Mouse (Mus musculus) embryonic facial prominence, embryonic 13.5 days (tissue): ENCODE data around the gene Cd37. TPM values are rescaled to one million over a fixed set of nuclear protein-coding genes. Genes with fewer than 3 reads are reported as not detected.

ENCODE experiments used
- ATAC-seq: fragments of 200-750 bp; cut with Nextera tagmentation; 2 replicates; pipeline ENCODE4 v1.8.0; 2017; ENCODE audit warnings: low read depth; ENCODE audit not compliant: insufficient number of reproducible peaks, insufficient read depth, low FRiP score, low TSS enrichment
- H3K27ac ChIP-seq: fragments of 300-500 bp; sonication (generic); 2 replicates; pipeline ENCODE4 v1.5.1; 2015; ENCODE audit warnings: moderate library complexity, mild to moderate bottlenecking, inconsistent platforms
- H3K27me3 ChIP-seq: fragments of 300-500 bp; sonication (generic); 2 replicates; pipeline ENCODE4 v1.6.1; 2015; ENCODE audit warnings: mild to moderate bottlenecking, inconsistent platforms
- H3K36me3 ChIP-seq: fragments of 300-500 bp; sonication (generic); 2 replicates; pipeline ENCODE4 v1.6.1; 2015; ENCODE audit warnings: mild to moderate bottlenecking, inconsistent platforms
- H3K4me1 ChIP-seq: fragments of 300-500 bp; sonication (generic); 2 replicates; pipeline ENCODE4 v1.6.1; 2015; ENCODE audit warnings: inconsistent platforms
- H3K4me2 ChIP-seq: fragments of 300-500 bp; sonication (generic); 2 replicates; pipeline ENCODE4 v1.6.1; 2015; ENCODE audit warnings: moderate library complexity, mild to moderate bottlenecking, inconsistent platforms
- H3K4me3 ChIP-seq: fragments of 300-500 bp; sonication (generic); 2 replicates; pipeline ENCODE4 v1.5.1; 2015; ENCODE audit warnings: mild to moderate bottlenecking, inconsistent platforms
- H3K9ac ChIP-seq: fragments of 300-500 bp; sonication (generic); 2 replicates; pipeline ENCODE4 v1.6.1; 2015; ENCODE audit warnings: mild to moderate bottlenecking, inconsistent platforms
- H3K9me3 ChIP-seq: fragments of 300-500 bp; sonication (generic); 2 replicates; pipeline ENCODE4 v1.6.1; 2016; ENCODE audit warnings: inconsistent platforms
- WGBS: fragments of 180-500 bp; shearing (Covaris S2); methylation state at CpG from one replicate; pipeline ENCODE4 v1.1.7; 2015; ENCODE audit warnings: mixed read lengths; 5-methylcytosine and 5-hydroxymethylcytosine counted together
- polyA plus RNA-seq: library from polyadenylated mRNA; unstranded; fragments of >200 nt; fragmentation: Nextera tagmentation; extraction: Ambion mirVana; gene quantifications from 2 replicates; pipeline ENCODE4 v1.2.1, GENCODE M21; 2015

Cd37 gene
- polyA plus RNA-seq, 1 experiment from 2014 or later, result 2.8 TPM

GRCm38 (mm10) chr7:45198435-45198834, 40.5 kb downstream of the Cd37 start:
- Histone ChIP-seq H3K4me3 (no peak overlapping the region), H3K9me3 (no peaks in the 10 kb centered on the region), H3K9ac (no peak overlapping the region), H3K4me1 (no peaks in the 10 kb centered on the region), H3K27me3 (peaks cover 14% of the 10 kb centered on the region), H3K27ac (no peak overlapping the region), H3K36me3 (no peaks in the 10 kb centered on the region), H3K4me2 (no peak overlapping the region)
- ATAC-seq, result no peak
- 12% methylated on average over 5 of the region's 5 CpGs for WGBS

- WGBS, result 59% methylated on average over 5 of the region's 5 CpGs
- ATAC-seq, result no peak
- Histone ChIP-seq H3K36me3 (no peaks in the 10 kb centered on the region), H3K4me3 (no peak overlapping the region), H3K4me1 (peaks cover 2% of the 10 kb centered on the region; the same call in 1 of the 2 replicates), H3K9ac (no peak overlapping the region), H3K4me2 (no peak overlapping the region), H3K27ac (no peak overlapping the region), H3K9me3 (no peaks in the 10 kb centered on the region), H3K27me3 (peaks cover 14% of the 10 kb centered on the region)
Observed at GRCm38 (mm10) chr7:45196994-45197393, 41.9 kb downstream of the Cd37 start.

GRCm38 (mm10) chr7:45196176-45196535, 42.8 kb downstream of the Cd37 start:
- Histone ChIP-seq H3K4me1 (peaks cover 9% of the 10 kb centered on the region; the same call in 1 of the 2 replicates), H3K4me2 (no peak overlapping the region), H3K4me3 (no peak overlapping the region), H3K27ac (no peak overlapping the region), H3K9ac (no peak overlapping the region), H3K36me3 (no peaks in the 10 kb centered on the region), H3K9me3 (no peaks in the 10 kb centered on the region), H3K27me3 (peaks cover 22% of the 10 kb centered on the region)
- 86% methylated on average over 4 of the region's 4 CpGs for WGBS
- no peak for ATAC-seq

GRCm38 (mm10) chr7:45195341-45196175, 43.4 kb downstream of the Cd37 start:
- Histone ChIP-seq H3K9me3 (no peaks in the 10 kb centered on the region), H3K27me3 (peaks cover 26% of the 10 kb centered on the region), H3K4me1 (peaks cover 9% of the 10 kb centered on the region; the same call in 1 of the 2 replicates), H3K9ac (no peak overlapping the region), H3K4me2 (no peak overlapping the region), H3K36me3 (no peaks in the 10 kb centered on the region), H3K4me3 (no peak overlapping the region), H3K27ac (no peak overlapping the region)
- no peak for ATAC-seq
- 62% methylated on average over 13 of the region's 13 CpGs for WGBS

- Histone ChIP-seq H3K27ac (no peak overlapping the region), H3K9ac (no peak overlapping the region), H3K4me2 (no peak overlapping the region), H3K9me3 (no peaks in the 10 kb centered on the region), H3K4me3 (no peak overlapping the region), H3K36me3 (no peaks in the 10 kb centered on the region), H3K4me1 (peaks cover 9% of the 10 kb centered on the region; the same call in 1 of the 2 replicates), H3K27me3 (peaks cover 32% of the 10 kb centered on the region)
- ATAC-seq, result no peak
- WGBS, result 69% methylated on average over 17 of the region's 17 CpGs
Observed at GRCm38 (mm10) chr7:45193871-45194785, 44.8 kb downstream of the Cd37 start.

DNA sequence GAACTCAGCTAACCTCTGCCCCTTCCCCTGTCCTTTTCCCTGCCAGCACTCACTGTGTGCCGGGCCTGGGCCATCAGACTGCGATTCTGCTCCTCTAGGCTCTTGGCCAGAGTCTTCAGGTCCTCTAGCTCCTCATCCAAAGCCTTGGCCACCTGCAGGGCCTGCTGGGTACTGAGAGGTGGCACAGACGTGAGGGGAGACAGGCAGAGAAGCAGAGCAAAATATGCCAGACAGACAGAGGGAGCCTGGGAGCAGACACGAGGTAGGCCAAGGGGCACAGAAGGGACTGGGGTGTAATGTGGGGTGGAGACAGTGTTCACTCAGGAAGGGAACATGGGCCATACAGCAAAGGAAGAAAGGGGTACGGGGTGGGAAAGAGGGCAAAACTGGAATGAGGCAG, 45.5 kb downstream of the Cd37 start:
- Histone ChIP-seq H3K36me3 (no peaks in the 10 kb centered on the region), H3K27ac (no peak overlapping the region), H3K4me3 (no peak overlapping the region), H3K27me3 (peaks cover 34% of the 10 kb centered on the region), H3K9me3 (no peaks in the 10 kb centered on the region), H3K4me1 (peaks cover 9% of the 10 kb centered on the region; the same call in 1 of the 2 replicates), H3K9ac (no peak overlapping the region), H3K4me2 (no peak overlapping the region)
- ATAC-seq, result no peak
- WGBS, result 57% methylated on average over 5 of the region's 5 CpGs

DNA sequence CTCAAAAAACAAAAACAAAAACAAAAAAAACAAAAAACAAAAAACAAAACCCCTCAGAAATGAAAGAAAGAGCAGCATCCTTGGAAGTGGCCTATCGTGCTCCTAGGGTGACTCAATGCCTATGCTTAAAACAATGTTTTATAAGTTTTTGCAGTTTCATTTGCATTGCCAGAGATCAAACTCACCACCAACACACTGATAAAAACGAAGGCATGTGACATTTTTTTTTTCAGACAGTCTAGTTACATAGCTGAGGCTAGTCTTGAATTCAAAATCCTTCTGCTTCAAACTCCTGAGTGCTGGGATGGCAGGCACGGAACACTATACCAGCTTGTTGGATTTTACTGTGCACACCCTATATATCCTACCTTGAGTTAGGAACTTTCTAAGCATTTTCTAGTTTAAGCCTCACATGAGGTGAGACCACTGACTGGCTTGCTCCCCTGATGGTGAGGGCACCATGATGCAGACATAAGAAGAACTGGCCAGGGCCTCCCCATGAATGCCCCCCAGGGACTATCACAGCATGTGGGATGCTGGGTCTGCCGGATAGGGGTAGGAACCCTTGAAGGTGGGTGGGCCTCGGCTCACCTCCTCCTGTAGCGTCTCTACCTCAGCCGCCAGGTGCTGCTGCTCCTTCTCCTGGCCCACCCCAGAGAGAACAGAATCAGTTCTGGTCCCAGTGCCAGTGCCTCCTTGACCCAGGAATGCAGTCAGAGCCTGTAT, 46.2 kb downstream of the Cd37 start:
- H3K36me3 ChIP-seq, result no peaks in the 10 kb centered on the region
- H3K9ac ChIP-seq, result no peak overlapping the region
- ATAC-seq, result no peak
- H3K27ac ChIP-seq, result no peak overlapping the region
- no peak overlapping the region for H3K4me3 ChIP-seq
- whole genome bisulfite sequencing, result 78% methylated on average over 7 of the region's 7 CpGs
- H3K27me3 ChIP-seq, result peaks cover 40% of the 10 kb centered on the region
- H3K4me2 ChIP-seq, result no peak overlapping the region
- H3K9me3 ChIP-seq, result no peaks in the 10 kb centered on the region
- H3K4me1 ChIP-seq, result peaks cover 9% of the 10 kb centered on the region; the same call in 1 of the 2 replicates

DNA sequence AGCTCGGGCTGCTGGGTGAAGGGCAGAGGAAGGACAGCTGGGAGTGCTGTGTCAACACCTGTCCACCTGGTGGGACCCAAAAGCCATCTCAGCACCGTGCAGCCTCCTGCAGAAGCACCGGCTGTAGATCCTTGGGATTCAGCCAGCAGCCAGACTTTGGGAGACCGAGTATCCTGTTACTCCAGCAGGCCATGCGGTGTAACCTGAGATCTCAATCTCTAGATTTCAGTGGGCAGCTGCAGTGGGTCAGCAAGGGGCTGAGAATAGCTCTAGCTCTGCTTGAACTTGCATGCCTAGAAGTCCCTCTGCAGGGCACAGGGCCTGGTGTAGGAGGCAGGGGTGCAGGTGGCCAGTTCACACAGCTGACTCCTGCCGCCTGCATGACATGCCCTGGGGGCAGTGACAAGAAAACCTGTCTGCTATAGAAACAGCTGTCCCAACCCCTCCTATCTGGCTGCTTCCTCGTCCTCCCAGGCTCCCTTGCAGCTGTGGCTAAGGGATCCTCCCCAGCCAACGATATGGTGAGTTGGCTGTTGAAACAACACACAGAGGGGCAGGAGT, 47.0 kb downstream of the Cd37 start:
- Histone ChIP-seq H3K9ac (peak overlapping the region; percentile 57), H3K9me3 (no peaks in the 10 kb centered on the region), H3K4me3 (no peak overlapping the region), H3K36me3 (no peaks in the 10 kb centered on the region), H3K27me3 (peaks cover 38% of the 10 kb centered on the region), H3K4me1 (peaks cover 9% of the 10 kb centered on the region; the same call in 1 of the 2 replicates), H3K4me2 (no peak overlapping the region), H3K27ac (peak overlapping the region; percentile 53; the same call in 1 of the 2 replicates)
- peak; percentile 20; the same call in 1 of the 2 replicates for ATAC-seq
- WGBS, result 5% methylated on average over 8 of the region's 8 CpGs

DNA sequence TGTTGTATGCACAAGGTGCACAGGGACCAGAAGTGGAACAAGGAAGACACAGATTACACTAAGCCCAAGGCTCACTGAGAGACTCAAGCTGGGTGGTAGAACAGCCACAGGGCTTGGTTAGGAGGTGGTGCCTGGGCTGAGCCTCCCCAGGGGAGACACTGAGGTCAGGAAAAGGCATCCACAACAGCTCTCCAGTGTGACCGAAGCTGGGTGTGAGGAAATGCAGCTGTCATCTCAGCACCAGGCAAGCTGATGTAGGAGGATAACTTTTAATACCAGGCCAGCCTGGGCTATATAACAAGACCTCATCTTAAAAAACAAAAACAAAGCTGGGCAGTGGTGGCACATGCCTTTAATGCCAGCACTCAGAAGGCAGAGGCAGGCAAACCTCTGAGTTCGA, 47.8 kb downstream of the Cd37 start:
- Histone ChIP-seq H3K36me3 (no peaks in the 10 kb centered on the region), H3K27me3 (peaks cover 45% of the 10 kb centered on the region), H3K4me1 (peaks cover 9% of the 10 kb centered on the region; the same call in 1 of the 2 replicates), H3K4me2 (no peak overlapping the region), H3K4me3 (no peak overlapping the region), H3K9me3 (no peaks in the 10 kb centered on the region), H3K9ac (no peak overlapping the region), H3K27ac (no peak overlapping the region)
- WGBS, result 65% methylated on average over 2 of the region's 2 CpGs
- no peak for ATAC-seq

GRCm38 (mm10) chr7:45190186-45190585, 48.7 kb downstream of the Cd37 start:
- no peak overlapping the region for H3K27ac ChIP-seq
- H3K36me3 ChIP-seq, result no peaks in the 10 kb centered on the region
- no peak for ATAC-seq
- H3K4me2 ChIP-seq, result no peak overlapping the region
- H3K9ac ChIP-seq, result no peak overlapping the region
- no peak overlapping the region for H3K4me3 ChIP-seq
- peaks cover 55% of the 10 kb centered on the region for H3K27me3 ChIP-seq
- H3K4me1 ChIP-seq, result peaks cover 9% of the 10 kb centered on the region; the same call in 1 of the 2 replicates
- WGBS, result 89% methylated on average over 6 of the region's 6 CpGs
- H3K9me3 ChIP-seq, result no peaks in the 10 kb centered on the region

- WGBS, result 63% methylated on average over 16 of the region's 16 CpGs
- H3K9ac ChIP-seq, result no peak overlapping the region
- H3K4me3 ChIP-seq, result no peak overlapping the region
- no peaks in the 10 kb centered on the region for H3K9me3 ChIP-seq
- no peak for ATAC-seq
- peaks cover 60% of the 10 kb centered on the region for H3K27me3 ChIP-seq
- peaks cover 9% of the 10 kb centered on the region; the same call in 1 of the 2 replicates for H3K4me1 ChIP-seq
- no peak overlapping the region for H3K27ac ChIP-seq
- H3K4me2 ChIP-seq, result no peak overlapping the region
- no peaks in the 10 kb centered on the region for H3K36me3 ChIP-seq
Observed at GRCm38 (mm10) chr7:45189600-45189999, 49.3 kb downstream of the Cd37 start.
